Mouse (Mus musculus) neural tube, embryonic 14.5 days (tissue): Measurements from ENCODE around the gene Abi1. TPM values are rescaled to one million over a fixed set of nuclear protein-coding genes. Genes with fewer than 3 reads are reported as not detected.
"Not testable (repeated sequence)": the region's sequence is repeated elsewhere in the genome, so short reads cannot be mapped to it uniquely, and the experiment has no call there.

Experiments used
- ATAC-seq: fragments of 200-750 bp; cut with Nextera tagmentation; 2 replicates; pipeline ENCODE4 v1.8.0; 2017; ENCODE audit warnings: low read depth, mild to moderate bottlenecking, moderate TSS enrichment, moderate library complexity
- H3K27ac ChIP-seq: fragments of 300-500 bp; sonication (generic); 2 replicates; pipeline ENCODE4 v1.5.1; 2014; ENCODE audit warnings: low read depth, mild to moderate bottlenecking, control low read depth, low read length, moderate library complexity, mixed read lengths
- H3K27me3 ChIP-seq: fragments of 300-500 bp; sonication (generic); 2 replicates; pipeline ENCODE4 v1.6.1; 2014; ENCODE audit warnings: low read length; ENCODE audit not compliant: control insufficient read depth, insufficient read depth
- H3K36me3 ChIP-seq: fragments of 300-500 bp; sonication (generic); 2 replicates; pipeline ENCODE4 v1.6.1; 2014; ENCODE audit warnings: low read length, mixed read lengths; ENCODE audit not compliant: control insufficient read depth, insufficient read depth
- H3K4me1 ChIP-seq: fragments of 300-500 bp; sonication (generic); 2 replicates; pipeline ENCODE4 v1.6.1; 2014; ENCODE audit warnings: low read length; ENCODE audit not compliant: control insufficient read depth, insufficient read depth
- H3K4me2 ChIP-seq: fragments of 300-500 bp; sonication (generic); 2 replicates; pipeline ENCODE4 v1.6.1; 2014; ENCODE audit warnings: mild to moderate bottlenecking, low read depth, low read length, control low read depth
- H3K4me3 ChIP-seq: fragments of 300-500 bp; sonication (generic); 2 replicates; pipeline ENCODE4 v1.5.1; 2014; ENCODE audit warnings: low read depth, low read length, control low read depth, mixed read lengths
- H3K9ac ChIP-seq: fragments of 300-500 bp; sonication (generic); replicated peaks from 2 replicates; pipeline ENCODE4 v1.6.1; 2014; ENCODE audit warnings: low read depth, mild to moderate bottlenecking, control low read depth, low read length, mixed read lengths
- H3K9me3 ChIP-seq: fragments of 300-500 bp; sonication (generic); 2 replicates; pipeline ENCODE4 v1.6.1; 2016; ENCODE audit warnings: low read length; ENCODE audit not compliant: control insufficient read depth
- WGBS: fragments of 180-500 bp; shearing (Covaris S2); extraction: QIAGEN DNeasy Blood & Tissue Kit; methylation state at CpG from one replicate; pipeline ENCODE4 v1.1.7; 2014; 5-methylcytosine and 5-hydroxymethylcytosine counted together
- polyA plus RNA-seq: library from polyadenylated mRNA; unstranded; fragments of >200 nt; fragmentation: Nextera tagmentation; extraction: Ambion mirVana; gene quantifications from 2 replicates; pipeline ENCODE4 v1.2.1, GENCODE M21; 2014

The Abi1 gene
- polyA plus RNA-seq, 1 experiment from 2014 or later, result 64.8 TPM

- Histone ChIP-seq H3K27me3 (no peaks in the 10 kb centered on the region), H3K4me2 (peak overlapping the region; percentile 99), H3K27ac (peak overlapping the region; percentile 97), H3K4me3 (peak overlapping the region; percentile 70), H3K4me1 (0 out of 2 replicates have a peak, but pooled peaks cover 3% of the 10 kb centered on the region), H3K9me3 (no peaks in the 10 kb centered on the region), H3K9ac (peak overlapping the region; percentile 80), H3K36me3 (no peaks in the 10 kb centered on the region; the same call in 1 of the 2 replicates)
- under 1% methylated on average over 21 of the region's 21 CpGs for WGBS
- ATAC-seq, result peak; percentile 79
These were observed 28.3 kb upstream of the Abi1 start for GRCm38 (mm10) chr2:23068370-23068737.

- Histone ChIP-seq H3K9ac (peak within 1 kb of the TSS; percentile 80), H3K36me3 (no peaks in the 10 kb centered on the region; the same call in 1 of the 2 replicates), H3K4me2 (peak within 1 kb of the TSS; percentile 99), H3K27me3 (no peaks in the 10 kb centered on the region), H3K27ac (peak within 1 kb of the TSS; percentile 97), H3K4me3 (peak within 1 kb of the TSS; percentile 70), H3K4me1 (0 out of 2 replicates have a peak, but pooled peaks cover 3% of the 10 kb centered on the region), H3K9me3 (no peaks in the 10 kb centered on the region)
- ATAC-seq, result peak; percentile 96
- WGBS, result 2% methylated on average over 34 of the region's 34 CpGs
These were observed 27.7 kb upstream of the Abi1 start, which contains the start of gene Acbd5 for GRCm38 (mm10) chr2:23067552-23068369. TSS of gene Acbd5 (plus strand) at chr2:23068167.

GRCm38 (mm10) chr2:23052523-23052922, 12.5 kb upstream of the Abi1 start:
- Histone ChIP-seq H3K4me1 (no peaks in the 10 kb centered on the region), H3K27me3 (no peaks in the 10 kb centered on the region), H3K27ac (no peak overlapping the region), H3K36me3 (no peaks in the 10 kb centered on the region), H3K4me2 (no peak overlapping the region), H3K9me3 (no peaks in the 10 kb centered on the region), H3K4me3 (no peak overlapping the region), H3K9ac (no peak overlapping the region)
- 79% methylated on average over 6 of the region's 6 CpGs for WGBS
- ATAC-seq, result no peak

DNA sequence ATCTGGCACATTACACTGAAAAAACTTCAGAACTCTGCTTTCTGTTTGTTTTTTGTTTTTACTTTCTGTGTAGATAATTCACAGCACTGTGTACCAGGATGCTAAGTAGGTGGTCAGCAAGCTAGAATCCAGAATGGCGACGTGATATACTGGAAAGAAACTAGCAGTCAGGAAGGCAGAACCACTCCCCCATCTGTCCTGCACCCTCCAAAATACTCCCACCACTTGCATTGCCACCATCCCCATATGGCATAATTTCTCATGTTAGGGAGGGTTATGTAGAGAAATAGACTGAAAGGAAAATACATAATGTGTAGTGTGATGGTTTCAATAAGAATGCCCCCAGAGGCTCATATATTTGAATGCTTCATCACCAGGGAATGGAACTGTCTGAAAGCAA, 11.8 kb upstream of the Abi1 start:
- ATAC-seq, result no peak
- 79% methylated on average over 2 of the region's 2 CpGs for WGBS
- Histone ChIP-seq H3K27me3 (no peaks in the 10 kb centered on the region), H3K27ac (no peak overlapping the region), H3K36me3 (no peaks in the 10 kb centered on the region), H3K4me1 (no peaks in the 10 kb centered on the region), H3K9me3 (no peaks in the 10 kb centered on the region), H3K4me2 (no peak overlapping the region), H3K4me3 (no peak overlapping the region), H3K9ac (no peak overlapping the region)

DNA sequence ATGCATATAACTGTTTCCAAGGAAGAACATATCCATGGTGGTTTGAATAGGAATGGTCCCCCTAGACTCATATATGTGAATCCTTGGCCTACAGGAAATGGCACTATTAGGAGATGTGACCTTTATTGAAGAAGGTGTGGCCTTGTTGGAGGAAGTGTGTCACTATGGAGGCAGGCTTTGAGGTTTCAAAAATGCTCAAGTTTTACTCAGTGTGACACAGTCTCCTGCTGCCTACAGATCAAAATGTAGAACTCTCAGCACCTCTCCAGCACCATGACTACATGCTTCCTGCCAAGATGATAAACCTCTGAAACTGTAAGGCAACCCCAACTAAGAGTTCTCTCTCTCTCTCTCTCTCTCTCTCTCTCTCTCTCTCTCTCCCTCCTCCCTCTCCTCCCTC, 8.0 kb upstream of the Abi1 start:
- Histone ChIP-seq H3K27ac (no peak overlapping the region), H3K4me2 (no peak overlapping the region), H3K4me3 (no peak overlapping the region), H3K4me1 (no peaks in the 10 kb centered on the region), H3K9ac (no peak overlapping the region), H3K36me3 (no peaks in the 10 kb centered on the region), H3K27me3 (no peaks in the 10 kb centered on the region), H3K9me3 (no peaks in the 10 kb centered on the region)
- no peak for ATAC-seq

DNA sequence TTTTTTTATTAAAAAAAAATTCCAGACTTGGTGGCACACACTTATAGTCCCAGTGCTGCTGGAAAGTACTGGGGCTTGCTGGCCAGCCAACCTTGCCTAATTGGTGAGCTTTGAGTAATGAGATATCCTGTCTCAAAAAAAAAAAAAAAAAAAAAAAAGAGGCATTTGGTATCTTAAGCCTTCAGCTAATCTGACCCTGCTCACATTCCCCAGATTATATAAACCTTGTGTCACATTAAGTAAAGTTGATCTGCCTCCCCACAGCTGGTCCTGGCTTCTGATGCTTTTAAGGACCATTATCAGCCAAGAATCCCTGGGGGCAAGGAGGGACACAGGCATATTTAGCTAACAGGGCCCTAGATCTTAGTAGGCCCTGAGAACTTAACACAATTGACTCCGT, 5.7 kb upstream of the Abi1 start:
- no peak overlapping the region for H3K9ac ChIP-seq
- no peak overlapping the region for H3K4me3 ChIP-seq
- no peak for ATAC-seq
- no peaks in the 10 kb centered on the region for H3K36me3 ChIP-seq
- H3K27me3 ChIP-seq, result no peaks in the 10 kb centered on the region
- H3K4me2 ChIP-seq, result no peak overlapping the region
- H3K9me3 ChIP-seq, result no peaks in the 10 kb centered on the region
- no peaks in the 10 kb centered on the region for H3K4me1 ChIP-seq
- no peak overlapping the region for H3K27ac ChIP-seq
- WGBS, result 53% methylated on average over 1 of the region's 1 CpGs

GRCm38 (mm10) chr2:23042189-23042588, 2.1 kb upstream of the Abi1 start:
- no peak overlapping the region for H3K9ac ChIP-seq
- H3K4me1 ChIP-seq, result peaks cover 8% of the 10 kb centered on the region
- H3K27ac ChIP-seq, result no peak overlapping the region
- H3K27me3 ChIP-seq, result peaks cover 3% of the 10 kb centered on the region; the same call in 1 of the 2 replicates
- no peaks in the 10 kb centered on the region for H3K36me3 ChIP-seq
- WGBS, result 88% methylated on average over 3 of the region's 3 CpGs
- H3K9me3 ChIP-seq, result no peaks in the 10 kb centered on the region
- H3K4me3 ChIP-seq, result no peak overlapping the region
- no peak for ATAC-seq
- no peak overlapping the region for H3K4me2 ChIP-seq

- no peak overlapping the region for H3K27ac ChIP-seq
- H3K4me2 ChIP-seq, result no peak overlapping the region
- no peak overlapping the region for H3K4me3 ChIP-seq
- WGBS, result 80% methylated on average over 4 of the region's 4 CpGs
- H3K4me1 ChIP-seq, result peaks cover 8% of the 10 kb centered on the region
- H3K36me3 ChIP-seq, result no peaks in the 10 kb centered on the region
- H3K9me3 ChIP-seq, result no peaks in the 10 kb centered on the region
- no peak for ATAC-seq
- H3K27me3 ChIP-seq, result peaks cover 3% of the 10 kb centered on the region; the same call in 1 of the 2 replicates
- H3K9ac ChIP-seq, result no peak overlapping the region
These were observed 1.4 kb upstream of the Abi1 start for GRCm38 (mm10) chr2:23041457-23041856.

GRCm38 (mm10) chr2:23040690-23041089, 649 bp upstream of the Abi1 start:
- not testable (repeated sequence) for H3K36me3 ChIP-seq, ATAC-seq, H3K9me3 ChIP-seq, H3K9ac ChIP-seq, H3K27me3 ChIP-seq, H3K4me2 ChIP-seq, H3K27ac ChIP-seq, H3K4me3 ChIP-seq, H3K4me1 ChIP-seq
- 89% methylated on average over 7 of the region's 7 CpGs for WGBS
